Mouse (Mus musculus): ENCODE results near the gene Gm10553. TPM values are rescaled to one million over a fixed set of nuclear protein-coding genes. Genes with fewer than 3 reads are reported as not detected.
A peak's percentile ranks its signal among the peaks of the same experiment; 100 is the strongest.
"Not testable (repeated sequence)": the region's sequence is repeated elsewhere in the genome, so short reads cannot be mapped to it uniquely, and the experiment has no call there.

Gm10553 gene
- not detected for total RNA-seq (2022)

- DNase-seq (ENCODE audit: low spot score in 2 of 2) = not testable (repeated sequence)
These were observed at the start of gene Gm10553 for GRCm38 (mm10) chr1:85099864-85100263. Gm10553 (plus strand) TSS chr1:85100164.

DNA sequence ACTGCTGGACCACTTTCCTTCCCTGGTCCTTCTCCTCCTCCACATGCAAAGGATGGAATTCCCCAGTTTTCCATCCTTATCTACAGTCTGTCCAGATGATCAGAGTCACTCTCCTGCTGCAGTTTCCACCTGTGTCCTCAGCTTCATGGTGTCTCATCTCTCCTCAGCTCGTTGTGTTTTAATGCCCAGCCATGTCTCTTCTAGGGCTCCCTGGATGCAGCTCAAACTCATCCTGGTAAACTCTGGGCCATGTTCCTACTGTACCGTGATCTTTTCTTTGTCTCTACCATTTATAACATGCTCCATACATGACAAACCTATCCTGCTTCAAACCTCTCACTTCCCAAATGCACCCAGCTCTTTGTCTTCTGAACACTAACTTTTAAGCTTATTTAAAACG is 28.3 kb upstream of the Gm10553 start:
- not testable (repeated sequence) for DNase-seq (ENCODE audit: low spot score in 2 of 2)

DNA sequence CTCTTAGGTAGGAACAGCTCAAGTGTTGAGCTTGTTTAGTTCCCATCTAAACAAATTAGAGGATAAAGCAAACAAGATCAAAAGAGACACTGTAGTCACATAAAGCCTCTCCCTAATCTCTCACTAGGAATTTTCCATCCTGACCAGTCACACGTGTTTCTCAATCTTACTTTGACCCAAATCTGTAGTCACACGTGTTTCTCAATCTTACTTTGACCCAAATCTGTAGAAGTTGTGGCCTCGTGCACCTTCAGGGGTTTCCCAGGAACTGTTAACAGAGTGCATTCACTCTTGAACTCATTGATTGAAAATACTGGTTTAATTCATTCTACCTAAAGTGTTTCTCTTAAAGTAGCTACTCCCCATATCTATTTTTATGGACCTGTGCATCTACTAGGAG is 26.9 kb upstream of the Gm10553 start:
- not testable (repeated sequence) for DNase-seq (ENCODE audit: low spot score in 2 of 2)

DNA sequence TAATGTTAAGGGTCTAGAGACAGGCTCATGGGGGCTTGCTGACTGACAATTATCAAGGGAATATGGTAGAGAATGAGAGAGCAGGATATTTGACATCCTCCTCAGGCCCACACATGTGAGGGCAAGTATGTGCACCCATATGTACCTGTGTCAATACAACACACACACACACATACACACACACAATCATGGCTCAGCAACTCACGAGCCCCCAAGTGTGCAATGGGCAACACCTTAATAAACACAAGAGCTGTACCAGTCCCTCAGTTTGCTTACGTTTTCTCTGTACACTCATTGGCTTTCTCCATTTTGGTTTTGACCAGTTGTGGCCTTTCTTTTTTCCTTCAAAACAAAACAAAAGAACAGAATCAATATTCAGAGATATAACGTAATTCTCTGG is 15.2 kb upstream of the Gm10553 start:
- not testable (repeated sequence) for DNase-seq (ENCODE audit: low spot score in 2 of 2)

GRCm38 (mm10) chr1:85086211-85086610 is 13.8 kb upstream of the Gm10553 start:
- not testable (repeated sequence) for DNase-seq (ENCODE audit: low spot score in 2 of 2)

DNA sequence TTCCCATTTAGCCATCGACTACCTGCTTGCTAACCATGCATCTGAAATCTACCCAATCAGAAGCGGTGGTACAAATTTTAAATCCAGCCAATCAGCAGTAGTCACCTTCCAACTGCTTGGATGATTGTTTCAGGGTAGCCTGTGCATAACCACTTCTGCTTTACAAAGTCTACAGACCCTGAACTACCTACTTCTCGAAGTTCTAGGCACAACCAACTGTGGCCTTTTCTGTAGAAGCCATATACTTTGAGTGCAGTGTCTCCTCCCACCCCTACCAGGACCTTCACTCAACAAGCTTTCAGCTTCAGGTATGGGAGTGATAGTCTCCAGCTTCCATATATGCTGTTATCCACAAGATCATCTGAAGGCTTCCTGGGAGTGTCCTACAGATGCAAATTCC is 7.8 kb upstream of the Gm10553 start:
- not testable (repeated sequence) for DNase-seq (ENCODE audit: low spot score in 2 of 2)

- DNase-seq (ENCODE audit: low spot score in 2 of 2) = not testable (repeated sequence)
These were observed 6.9 kb upstream of the Gm10553 start for GRCm38 (mm10) chr1:85093011-85093572.

DNA sequence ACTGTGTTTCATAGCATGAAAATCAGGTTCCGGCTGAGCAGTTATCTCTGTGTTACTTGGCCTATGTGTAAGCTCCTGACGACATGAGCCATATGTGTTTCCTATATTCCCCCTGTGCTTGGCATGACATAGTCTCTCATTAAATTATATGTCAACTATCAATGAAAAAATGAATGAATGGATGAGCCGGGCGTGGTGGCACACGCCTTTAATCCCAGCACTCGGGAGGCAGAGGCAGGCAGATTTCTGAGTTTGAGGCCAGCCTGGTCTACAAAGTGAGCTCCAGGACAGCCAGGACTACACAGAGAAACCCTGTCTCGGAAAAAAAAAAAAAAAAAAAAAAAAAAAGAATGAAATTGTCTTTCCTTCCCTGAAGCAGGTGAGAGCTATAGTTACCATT is 883 bp upstream of the Gm10553 start:
- DNase-seq (ENCODE audit: low spot score in 2 of 2) = not testable (repeated sequence)

DNA sequence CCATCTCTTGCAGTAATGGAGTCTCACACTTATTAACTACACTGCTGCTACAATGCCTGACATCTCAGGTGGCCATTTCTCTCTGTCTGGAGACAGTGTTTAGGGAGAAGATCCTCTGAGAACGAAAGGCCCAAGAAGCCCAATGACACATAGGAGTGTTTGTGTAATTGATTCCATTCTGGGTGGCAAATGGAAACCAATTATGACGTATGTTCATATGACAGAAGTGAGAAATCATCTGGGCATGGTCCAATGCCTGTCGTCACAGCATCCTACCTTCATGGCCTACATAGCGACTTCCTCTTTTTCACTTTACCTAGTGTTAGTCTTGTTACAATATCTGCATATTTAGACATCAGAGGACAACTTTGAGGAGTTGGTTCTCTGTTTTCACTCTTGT is 1.8 kb downstream of the Gm10553 start:
- not testable (repeated sequence) for DNase-seq (ENCODE audit: low spot score in 2 of 2)

- DNase-seq (ENCODE audit: low spot score in 2 of 2) = not testable (repeated sequence)
These were observed 5.4 kb downstream of the Gm10553 start for GRCm38 (mm10) chr1:85105336-85105735.

DNA sequence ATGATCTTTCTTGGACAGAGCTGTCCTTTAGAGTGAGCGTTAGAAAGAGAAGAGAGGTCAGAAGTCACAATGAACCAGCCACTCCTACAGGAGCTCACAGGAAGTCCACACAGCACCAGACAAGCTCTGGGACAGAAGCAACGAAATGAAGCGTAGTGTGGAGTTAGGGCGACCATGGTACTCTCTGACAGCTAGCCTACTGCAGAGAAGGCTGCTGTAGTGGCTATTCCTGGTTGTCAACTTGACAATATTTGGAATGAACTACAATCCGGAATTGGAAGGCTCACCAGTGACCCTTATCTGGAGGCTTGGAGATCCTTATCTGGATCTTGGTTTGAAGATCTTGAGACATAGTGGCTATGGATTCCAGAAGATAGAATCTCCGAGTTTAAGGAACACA is 6.0 kb downstream of the Gm10553 start:
- DNase-seq (ENCODE audit: low spot score in 2 of 2) = not testable (repeated sequence)

DNA sequence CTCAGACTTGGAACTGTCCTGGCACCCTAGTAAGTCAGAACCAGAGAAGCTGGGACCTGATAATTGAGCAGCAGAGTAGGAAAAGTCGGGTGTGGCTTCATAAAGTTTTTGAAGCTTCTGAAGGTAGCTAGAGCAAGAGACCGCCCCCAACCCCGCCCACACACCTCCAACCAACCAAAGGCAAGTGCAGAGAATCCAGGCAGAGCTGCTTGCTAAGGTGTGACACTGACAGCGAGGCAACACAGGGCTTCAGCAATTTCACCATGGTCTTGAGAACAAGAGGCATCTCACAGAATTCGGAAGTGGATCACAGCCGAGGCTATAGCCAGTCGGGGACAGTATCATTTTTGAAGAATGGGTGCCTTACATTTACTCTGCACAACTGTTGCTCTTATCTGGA is 9.8 kb downstream of the Gm10553 start, which contains the start of gene A530032D15Rik:
Gene A530032D15Rik (minus strand): TSS at position 101 of the 400 bp plus-strand sequence.
- DNase-seq (ENCODE audit: low spot score in 2 of 2) = not testable (repeated sequence)

GRCm38 (mm10) chr1:85110876-85111275 is 10.9 kb downstream of the Gm10553 start:
- not testable (repeated sequence) for DNase-seq (ENCODE audit: low spot score in 2 of 2)

GRCm38 (mm10) chr1:85111572-85111971 is 11.6 kb downstream of the Gm10553 start:
- not testable (repeated sequence) for DNase-seq (ENCODE audit: low spot score in 2 of 2)

DNA sequence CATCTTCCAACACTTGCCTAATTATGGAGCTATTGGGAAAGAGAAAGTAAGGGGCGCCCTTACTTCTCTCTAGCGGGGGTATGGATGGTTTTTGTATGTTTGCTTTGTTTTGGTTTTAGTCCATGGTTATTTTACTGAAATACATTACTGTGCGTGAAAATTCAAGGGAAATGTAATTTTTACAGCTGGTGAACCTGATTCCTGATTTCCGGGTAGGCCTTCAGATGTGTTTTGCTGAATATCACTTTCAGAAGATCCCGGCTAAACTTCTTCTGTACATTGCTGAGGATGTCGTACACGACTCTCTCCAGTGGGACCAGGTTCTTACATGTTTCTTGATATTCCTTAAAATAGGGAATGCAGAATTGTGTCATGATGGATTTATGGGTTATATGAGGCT is 12.3 kb downstream of the Gm10553 start:
- DNase-seq (ENCODE audit: low spot score in 2 of 2) = not testable (repeated sequence)

GRCm38 (mm10) chr1:85112889-85113288 is 12.9 kb downstream of the Gm10553 start:
- DNase-seq (ENCODE audit: low spot score in 2 of 2) = not testable (repeated sequence)

- DNase-seq (ENCODE audit: low spot score in 2 of 2) = not testable (repeated sequence)
These were observed 14.1 kb downstream of the Gm10553 start for GRCm38 (mm10) chr1:85114078-85114477.

DNA sequence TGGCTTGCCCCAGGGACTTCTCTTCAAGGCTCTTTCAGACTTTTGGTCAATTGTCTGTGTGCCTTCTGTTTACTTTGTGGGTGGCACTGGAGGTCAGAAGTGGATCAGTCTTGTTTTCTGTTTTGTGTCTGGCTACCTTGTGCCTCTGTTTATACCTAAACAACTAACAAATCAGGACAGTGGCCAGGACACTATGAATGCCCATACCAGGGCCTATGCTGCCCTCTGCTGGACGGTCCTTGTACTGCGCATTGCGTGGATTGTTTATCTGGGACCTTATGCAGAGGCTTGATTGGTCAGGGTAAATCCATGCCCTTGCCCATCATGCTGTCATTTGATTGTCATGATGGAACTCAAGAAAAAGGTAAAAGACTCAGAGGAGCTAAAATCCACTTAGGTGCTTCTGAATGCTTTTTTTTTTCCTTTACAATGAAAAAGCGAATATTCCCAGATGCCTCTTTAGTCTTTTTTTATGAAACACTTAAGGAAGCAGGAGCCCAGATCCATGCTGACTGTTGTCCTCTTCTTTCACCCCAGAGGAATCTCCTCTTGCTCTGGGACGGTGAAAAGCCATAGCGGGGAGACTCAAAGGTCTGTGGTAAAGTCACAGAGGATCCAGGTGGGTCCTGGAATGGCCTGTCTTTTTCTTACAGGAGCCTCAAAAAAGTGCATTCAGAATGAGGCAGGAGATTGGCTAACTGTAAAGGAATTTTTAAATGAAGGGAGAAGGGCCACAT is 14.9 kb downstream of the Gm10553 start:
- DNase-seq (ENCODE audit: low spot score in 2 of 2) = peak in 1 of 2 experiments; percentile 65

DNA sequence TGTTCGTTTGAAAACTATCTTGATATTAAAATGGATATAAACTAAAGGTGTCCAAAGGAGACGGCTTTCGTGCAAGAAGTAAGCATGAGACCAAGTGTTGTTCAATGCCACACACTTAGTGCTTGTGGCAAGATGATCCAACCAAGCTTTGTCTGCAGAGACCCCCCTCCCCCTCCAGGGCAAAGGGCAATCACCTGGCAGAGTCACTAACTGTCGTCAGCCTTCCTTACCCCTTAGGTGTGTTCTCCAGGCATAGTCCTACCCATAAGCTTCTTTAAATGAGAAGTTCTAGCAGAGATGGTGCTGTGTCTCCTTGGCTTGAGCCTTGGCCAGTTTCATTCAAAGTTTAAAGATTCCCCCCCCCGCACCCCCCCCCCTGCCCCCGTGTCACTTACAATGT is 17.6 kb downstream of the Gm10553 start:
- DNase-seq (ENCODE audit: low spot score in 2 of 2) = not testable (repeated sequence)

- not testable (repeated sequence) for DNase-seq (ENCODE audit: low spot score in 2 of 2)
These were observed 18.4 kb downstream of the Gm10553 start for GRCm38 (mm10) chr1:85118341-85118740.

DNA sequence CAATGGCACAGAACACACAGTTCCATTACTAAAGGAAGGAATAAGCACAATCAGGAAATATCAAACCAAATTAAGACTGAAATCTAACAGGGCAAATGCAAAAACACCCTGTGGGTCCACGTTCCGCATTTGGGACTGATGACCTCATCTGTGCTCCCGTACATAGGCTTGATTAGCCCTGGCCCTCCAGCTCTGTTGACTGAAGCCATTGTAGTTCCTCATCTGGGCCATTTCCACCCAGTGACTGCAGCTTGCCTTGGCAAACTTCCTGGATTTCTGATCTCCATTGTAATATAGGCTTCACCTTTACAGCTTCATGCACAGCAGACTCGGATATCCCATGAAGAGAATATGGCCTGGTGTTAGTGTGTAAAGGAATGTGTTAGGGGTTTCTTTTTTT is 21.9 kb downstream of the Gm10553 start:
- DNase-seq (ENCODE audit: low spot score in 2 of 2) = not testable (repeated sequence)

GRCm38 (mm10) chr1:85133671-85134070 is 33.7 kb downstream of the Gm10553 start:
- DNase-seq (ENCODE audit: low spot score in 2 of 2) = not testable (repeated sequence)

All from layer of hippocampus, adult 8-10 months (tissue).